Mouse (Mus musculus): Measurements from ENCODE around the gene Twist2. TPM values are rescaled to one million over a fixed set of nuclear protein-coding genes. Genes with fewer than 3 reads are reported as not detected.

Twist2 gene
- total RNA-seq, 1 experiment = 2.6 TPM

GRCm38 (mm10) chr1:91825261-91825660, 24.0 kb downstream of the Twist2 start:
- H3K36me3 ChIP-seq (ENCODE audit: control insufficient read depth, insufficient read depth, low read length, poor library complexity, severe bottlenecking) = no peaks in the 10 kb centered on the region
- DNase-seq (ENCODE audit: low read depth, low spot score) = no peak
- H3K9ac ChIP-seq (ENCODE audit: insufficient read depth, low read depth, low read length, poor library complexity, severe bottlenecking) = no peak overlapping the region
- H3K4me3 ChIP-seq (ENCODE audit: insufficient read depth in 1 of 2, low read depth in 1 of 2, low read length in 2 of 2, poor library complexity in 1 of 2, severe bottlenecking in 1 of 2) = no peak overlapping the region
- in situ Hi-C loops (cut with MboI; ENCODE audit: low sequenced_read_pairs in 2 of 2, unreplicated experiment in 2 of 2) = no loop called here
- H3K27ac ChIP-seq (ENCODE audit: insufficient read depth, low read depth, low read length, poor library complexity, severe bottlenecking) = no peak overlapping the region
- H3K4me1 ChIP-seq (ENCODE audit: control insufficient read depth in 2 of 2, insufficient read depth in 2 of 2, low read length in 2 of 2, poor library complexity in 1 of 2) = no peaks in the 10 kb centered on the region
- no peaks in the 10 kb centered on the region for H3K9me3 ChIP-seq (ENCODE audit: control insufficient read depth, insufficient read depth, low read depth, low read length)
- TF ChIP-seq ZNF384 (IDR thresholded peaks at IDR 0.05; ENCODE audit: low read depth, low read length) (no peak), MAFK (IDR thresholded peaks at IDR 0.05; ENCODE audit: insufficient read depth, low read depth, low read length) (no peak), HCFC1 (IDR thresholded peaks at IDR 0.05; ENCODE audit: borderline replicate concordance, insufficient read depth, low read length) (no peak), CHD2 (IDR thresholded peaks at IDR 0.05; ENCODE audit: low read depth, low read length) (no peak), ZC3H11A (IDR thresholded peaks at IDR 0.05; ENCODE audit: borderline replicate concordance, low read depth, low read length) (no peak)

- no peaks in the 10 kb centered on the region for H3K9me3 ChIP-seq (ENCODE audit: control insufficient read depth, insufficient read depth, low read depth, low read length)
- no peak overlapping the region for H3K9ac ChIP-seq (ENCODE audit: insufficient read depth, low read depth, low read length, poor library complexity, severe bottlenecking)
- no peak overlapping the region for H3K27ac ChIP-seq (ENCODE audit: insufficient read depth, low read depth, low read length, poor library complexity, severe bottlenecking)
- no peaks in the 10 kb centered on the region for H3K36me3 ChIP-seq (ENCODE audit: control insufficient read depth, insufficient read depth, low read length, poor library complexity, severe bottlenecking)
- in situ Hi-C loops (cut with MboI; ENCODE audit: low sequenced_read_pairs in 2 of 2, unreplicated experiment in 2 of 2) = no loop called here
- TF ChIP-seq CHD2 (IDR thresholded peaks at IDR 0.05; ENCODE audit: low read depth, low read length) = no peak
- H3K4me3 ChIP-seq (ENCODE audit: insufficient read depth in 1 of 2, low read depth in 1 of 2, low read length in 2 of 2, poor library complexity in 1 of 2, severe bottlenecking in 1 of 2) = no peak overlapping the region
- no peaks in the 10 kb centered on the region for H3K4me1 ChIP-seq (ENCODE audit: control insufficient read depth in 2 of 2, insufficient read depth in 2 of 2, low read length in 2 of 2, poor library complexity in 1 of 2)
- DNase-seq (ENCODE audit: low read depth, low spot score) = no peak
Measured at GRCm38 (mm10) chr1:91831978-91832377, 30.7 kb downstream of the Twist2 start.

DNA sequence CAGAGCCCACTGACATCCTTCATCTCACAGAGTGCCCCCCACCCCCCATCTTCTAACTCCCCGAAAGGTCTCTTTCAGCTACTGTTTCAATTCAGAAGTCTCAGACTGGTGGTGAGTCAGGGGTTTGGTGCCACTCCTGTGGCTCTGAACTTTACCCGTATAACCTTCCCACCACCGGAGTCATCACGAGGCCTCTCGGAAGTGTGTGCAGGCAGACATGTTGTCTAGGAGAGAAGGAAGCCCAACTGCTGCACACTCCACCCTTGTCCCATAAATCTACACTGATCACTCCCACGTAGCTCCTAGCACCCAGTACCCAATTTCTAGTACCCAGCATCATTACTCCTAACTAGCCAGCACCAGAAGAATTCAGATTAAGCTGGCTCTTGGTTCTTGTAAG, 38.3 kb downstream of the Twist2 start:
- H3K4me1 ChIP-seq (ENCODE audit: control insufficient read depth in 2 of 2, insufficient read depth in 2 of 2, low read length in 2 of 2, poor library complexity in 1 of 2) = no peaks in the 10 kb centered on the region
- no peak overlapping the region for H3K27ac ChIP-seq (ENCODE audit: insufficient read depth, low read depth, low read length, poor library complexity, severe bottlenecking)
- in situ Hi-C loops (cut with MboI; ENCODE audit: low sequenced_read_pairs in 2 of 2, unreplicated experiment in 2 of 2) = no loop called here

DNA sequence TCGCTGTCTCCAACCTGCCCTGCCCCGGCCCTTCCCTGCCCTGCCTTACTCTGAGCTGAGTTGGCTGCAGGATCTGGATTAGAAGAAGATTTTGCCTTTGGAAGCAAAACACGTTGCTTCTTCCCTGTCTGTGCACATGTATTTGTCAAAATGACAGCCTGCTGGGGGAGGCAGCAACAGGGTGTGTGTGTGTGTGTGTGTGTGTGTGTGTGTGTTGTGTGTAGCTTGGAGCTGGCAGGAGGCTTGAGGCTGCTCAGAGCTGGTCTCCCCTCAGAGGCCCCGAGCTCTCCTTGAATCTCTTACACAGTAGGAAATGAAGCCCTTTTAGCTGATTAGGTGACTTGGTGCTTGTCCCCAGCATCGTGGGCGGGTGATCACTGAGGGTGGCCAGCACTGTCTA, 38.7 kb downstream of the Twist2 start:
- no peak for DNase-seq (ENCODE audit: low read depth, low spot score)
- Histone ChIP-seq H3K36me3 (ENCODE audit: control insufficient read depth, insufficient read depth, low read length, poor library complexity, severe bottlenecking) (no peaks in the 10 kb centered on the region), H3K4me3 (ENCODE audit: insufficient read depth in 1 of 2, low read depth in 1 of 2, low read length in 2 of 2, poor library complexity in 1 of 2, severe bottlenecking in 1 of 2) (no peak overlapping the region), H3K27ac (ENCODE audit: insufficient read depth, low read depth, low read length, poor library complexity, severe bottlenecking) (no peak overlapping the region), H3K4me1 (ENCODE audit: control insufficient read depth in 2 of 2, insufficient read depth in 2 of 2, low read length in 2 of 2, poor library complexity in 1 of 2) (no peaks in the 10 kb centered on the region), H3K9me3 (ENCODE audit: control insufficient read depth, insufficient read depth, low read depth, low read length) (no peaks in the 10 kb centered on the region), H3K9ac (ENCODE audit: insufficient read depth, low read depth, low read length, poor library complexity, severe bottlenecking) (no peak overlapping the region)
- TF ChIP-seq CHD2 (IDR thresholded peaks at IDR 0.05; ENCODE audit: low read depth, low read length) (no peak), ZC3H11A (IDR thresholded peaks at IDR 0.05; ENCODE audit: borderline replicate concordance, low read depth, low read length) (no peak), HCFC1 (IDR thresholded peaks at IDR 0.05; ENCODE audit: borderline replicate concordance, insufficient read depth, low read length) (no peak), ZNF384 (IDR thresholded peaks at IDR 0.05; ENCODE audit: low read depth, low read length) (no peak), MAFK (IDR thresholded peaks at IDR 0.05; ENCODE audit: insufficient read depth, low read depth, low read length) (no peak)
- in situ Hi-C loops (cut with MboI; ENCODE audit: low sequenced_read_pairs in 2 of 2, unreplicated experiment in 2 of 2) = no loop called here

More for the DNA sequence above, 38.3 kb downstream of the Twist2 start:
- TF ChIP-seq CHD2 (IDR thresholded peaks at IDR 0.05; ENCODE audit: low read depth, low read length) (no peak), MAFK (IDR thresholded peaks at IDR 0.05; ENCODE audit: insufficient read depth, low read depth, low read length) (no peak), ZC3H11A (IDR thresholded peaks at IDR 0.05; ENCODE audit: borderline replicate concordance, low read depth, low read length) (no peak), HCFC1 (IDR thresholded peaks at IDR 0.05; ENCODE audit: borderline replicate concordance, insufficient read depth, low read length) (no peak), ZNF384 (IDR thresholded peaks at IDR 0.05; ENCODE audit: low read depth, low read length) (no peak)
- Histone ChIP-seq H3K4me3 (ENCODE audit: insufficient read depth in 1 of 2, low read depth in 1 of 2, low read length in 2 of 2, poor library complexity in 1 of 2, severe bottlenecking in 1 of 2) (no peak overlapping the region), H3K9me3 (ENCODE audit: control insufficient read depth, insufficient read depth, low read depth, low read length) (no peaks in the 10 kb centered on the region), H3K9ac (ENCODE audit: insufficient read depth, low read depth, low read length, poor library complexity, severe bottlenecking) (no peak overlapping the region), H3K36me3 (ENCODE audit: control insufficient read depth, insufficient read depth, low read length, poor library complexity, severe bottlenecking) (no peaks in the 10 kb centered on the region)
- no peak for DNase-seq (ENCODE audit: low read depth, low spot score)

DNA sequence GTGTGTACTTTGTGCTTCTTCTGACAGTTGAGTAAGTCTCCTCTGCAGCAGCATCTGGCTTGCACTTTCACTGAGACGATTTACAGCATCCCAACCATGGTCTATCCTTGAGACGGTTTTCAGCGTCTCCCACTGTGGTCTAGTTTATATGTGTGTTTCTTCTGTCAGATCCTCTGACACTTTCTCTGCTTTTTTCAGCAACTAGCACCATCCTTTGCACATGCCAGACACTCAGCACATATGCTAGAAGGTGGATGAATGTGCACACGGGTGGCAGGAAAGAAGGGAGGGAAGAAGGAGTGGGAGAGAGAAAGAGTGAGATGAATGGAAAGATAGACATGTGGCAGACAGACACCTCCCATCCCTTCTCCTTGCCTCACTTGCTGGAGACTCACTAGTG, 43.0 kb downstream of the Twist2 start:
- Histone ChIP-seq H3K27ac (ENCODE audit: insufficient read depth, low read depth, low read length, poor library complexity, severe bottlenecking) (no peak overlapping the region; the same call in 1 of the 2 replicates), H3K4me1 (ENCODE audit: control insufficient read depth in 2 of 2, insufficient read depth in 2 of 2, low read length in 2 of 2, poor library complexity in 1 of 2) (no peaks in the 10 kb centered on the region), H3K4me3 (ENCODE audit: insufficient read depth in 1 of 2, low read depth in 1 of 2, low read length in 2 of 2, poor library complexity in 1 of 2, severe bottlenecking in 1 of 2) (no peak overlapping the region), H3K9ac (ENCODE audit: insufficient read depth, low read depth, low read length, poor library complexity, severe bottlenecking) (no peak overlapping the region), H3K36me3 (ENCODE audit: control insufficient read depth, insufficient read depth, low read length, poor library complexity, severe bottlenecking) (no peaks in the 10 kb centered on the region), H3K9me3 (ENCODE audit: control insufficient read depth, insufficient read depth, low read depth, low read length) (no peaks in the 10 kb centered on the region)
- no peak for DNase-seq (ENCODE audit: low read depth, low spot score)
- in situ Hi-C loops (cut with MboI; ENCODE audit: low sequenced_read_pairs in 2 of 2, unreplicated experiment in 2 of 2) = no loop called here
- no peak for TF ChIP-seq ZC3H11A (IDR thresholded peaks at IDR 0.05; ENCODE audit: borderline replicate concordance, low read depth, low read length)
- TF ChIP-seq HCFC1 (IDR thresholded peaks at IDR 0.05; ENCODE audit: borderline replicate concordance, insufficient read depth, low read length) = no peak
- no peak for TF ChIP-seq MAFK (IDR thresholded peaks at IDR 0.05; ENCODE audit: insufficient read depth, low read depth, low read length)
- no peak for TF ChIP-seq ZNF384 (IDR thresholded peaks at IDR 0.05; ENCODE audit: low read depth, low read length)
- no peak for TF ChIP-seq CHD2 (IDR thresholded peaks at IDR 0.05; ENCODE audit: low read depth, low read length)

Measured in ES-E14 (cell line).